13 mouse cellular contexts compared by ENCODE assay signal in the genomic region with DNA sequence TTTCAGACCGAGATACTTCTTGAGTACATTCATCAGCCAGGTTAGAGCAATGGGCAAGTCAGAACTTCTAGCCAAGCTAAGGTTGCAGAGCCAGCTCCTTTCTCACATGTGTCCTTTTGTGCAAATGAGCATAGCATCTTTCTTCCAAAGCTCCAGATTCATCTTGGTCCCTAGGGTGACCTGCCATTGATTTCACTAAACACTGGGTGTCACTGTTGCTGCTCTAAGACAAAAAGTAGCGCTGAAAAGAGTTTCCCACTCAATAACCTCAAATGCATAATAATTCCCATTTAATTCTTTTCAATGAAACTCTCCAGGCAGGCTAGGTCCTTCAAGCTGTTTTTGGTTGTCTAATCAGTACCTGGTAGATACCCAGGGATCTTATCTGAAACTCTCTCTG.
DNase-seq lines count a peak whose midpoint lies in the region; ATAC-seq and TF ChIP-seq lines count a peak whose summit lies in the region.
"Had no signal": no experiment of that assay in that cellular context is flagged by ENCODE, and none has a peak within 500 bp of the region (broad histone marks: within the 10 kb centered on the region; RNA-seq: fewer than 3 reads in every experiment).

No protein-coding gene starts in this region.

- ATAC-seq in forebrain, embryonic 14.5 days = no peak
- ATAC-seq in forebrain, embryonic 13.5 days = no peak
- ATAC-seq: liver, postnatal 0 days had no signal

- 0 out of 2 replicates have a peak, but pooled peaks cover 3% of the 10 kb centered on the region for H3K4me1 ChIP-seq in forebrain, embryonic 14.5 days (ENCODE audit: control insufficient read depth, insufficient read depth, low read length)
- H3K4me1 ChIP-seq in forebrain, embryonic 13.5 days = no peaks in the 10 kb centered on the region
- H3K4me1 ChIP-seq in ES-E14 (ENCODE audit: control insufficient read depth in 2 of 2, insufficient read depth in 2 of 2, low read length in 2 of 2, poor library complexity in 1 of 2) = no peaks in the 10 kb centered on the region

- H3K27me3 ChIP-seq in forebrain, embryonic 14.5 days (replicated peaks; ENCODE audit: control insufficient read depth, insufficient read depth, low read length) = no peaks in the 10 kb centered on the region
- no peaks in the 10 kb centered on the region for H3K27me3 ChIP-seq in forebrain, embryonic 13.5 days

- in situ Hi-C loops in ES-E14 (cut with MboI; ENCODE audit: low sequenced_read_pairs in 2 of 2, unreplicated experiment in 2 of 2) = no loop called here

- H3K27ac ChIP-seq in forebrain, embryonic 14.5 days (ENCODE audit: low read depth, low read length) = no peak overlapping the region
- H3K27ac ChIP-seq in forebrain, embryonic 13.5 days = no peak overlapping the region
- H3K27ac ChIP-seq in ES-E14 (ENCODE audit: insufficient read depth, low read depth, low read length, poor library complexity, severe bottlenecking) = no peak overlapping the region

- peak; percentile 58 for DNase-seq in forebrain, embryonic 14.5 days (ENCODE audit: low spot score)
- DNase-seq in layer of hippocampus, adult 11-12 months (ENCODE audit: low spot score) = peak; percentile 27
- DNase-seq in layer of hippocampus, adult 9-11 months = no peak
- no peak for DNase-seq in ES-E14 (ENCODE audit: low read depth, low spot score)
- peak; percentile 40 for DNase-seq in layer of hippocampus, adult 9-10 months (ENCODE audit: low spot score)
- DNase-seq in adrenal gland, postnatal 36 days = no peak
- DNase-seq in kidney, postnatal 14 days = no peak
- DNase-seq: embryo, embryonic 11 days; heart, postnatal 10 days; kidney, adult 8-10 months; liver, postnatal 0 days; thymus, postnatal 25 days had no signal

- H3K9me3 ChIP-seq in forebrain, embryonic 14.5 days (replicated peaks; ENCODE audit: control insufficient read depth, low read length) = no peaks in the 10 kb centered on the region
- no peaks in the 10 kb centered on the region for H3K9me3 ChIP-seq in forebrain, embryonic 13.5 days (replicated peaks)
- no peaks in the 10 kb centered on the region for H3K9me3 ChIP-seq in ES-E14 (ENCODE audit: control insufficient read depth, insufficient read depth, low read depth, low read length)

- no peaks in the 10 kb centered on the region for H3K36me3 ChIP-seq in forebrain, embryonic 14.5 days (ENCODE audit: control insufficient read depth, insufficient read depth, low read length)
- no peaks in the 10 kb centered on the region for H3K36me3 ChIP-seq in forebrain, embryonic 13.5 days (ENCODE audit: poor library complexity, severe bottlenecking)
- H3K36me3 ChIP-seq in ES-E14 (ENCODE audit: control insufficient read depth, insufficient read depth, low read length, poor library complexity, severe bottlenecking) = no peaks in the 10 kb centered on the region

- H3K4me2 ChIP-seq in forebrain, embryonic 14.5 days (ENCODE audit: low read length) = no peak overlapping the region
- H3K4me2 ChIP-seq in forebrain, embryonic 13.5 days = no peak overlapping the region

- H3K4me3 ChIP-seq in forebrain, embryonic 14.5 days (ENCODE audit: low read depth, low read length) = no peak overlapping the region
- no peak overlapping the region for H3K4me3 ChIP-seq in forebrain, embryonic 13.5 days
- no peak overlapping the region for H3K4me3 ChIP-seq in ES-E14 (ENCODE audit: insufficient read depth in 1 of 2, low read depth in 1 of 2, low read length in 2 of 2, poor library complexity in 1 of 2, severe bottlenecking in 1 of 2)

- no peak overlapping the region for H3K9ac ChIP-seq in forebrain, embryonic 14.5 days (ENCODE audit: low read length)
- no peak overlapping the region for H3K9ac ChIP-seq in forebrain, embryonic 13.5 days
- H3K9ac ChIP-seq in ES-E14 (ENCODE audit: insufficient read depth, low read depth, low read length, poor library complexity, severe bottlenecking) = no peak overlapping the region
- H3K9ac ChIP-seq: liver, postnatal 0 days had no signal

- 47% methylated on average over 2 of the region's 2 CpGs for WGBS in forebrain, embryonic 14.5 days
- 60% methylated on average over 2 of the region's 2 CpGs for WGBS in forebrain, embryonic 13.5 days

TF ChIP-seq in ES-E14, 5 proteins besides CTCF, POLR2A, EP300 and RAD21:
- peak; percentile 32; the same call in 1 of the 2 replicates for TF ChIP-seq ZC3H11A (IDR thresholded peaks at IDR 0.05; ENCODE audit: borderline replicate concordance, low read depth, low read length)
- TF ChIP-seq ZNF384 (IDR thresholded peaks at IDR 0.05; ENCODE audit: low read depth, low read length) = no peak

Comparison
In these comparisons a context has a peak if more than half of its experiments do, and no peak if none do; other contexts are left out.
1. DNase-seq: peak in forebrain, embryonic 14.5 days (single experiment), layer of hippocampus, adult 11-12 months (single experiment) and layer of hippocampus, adult 9-10 months (single experiment); none in layer of hippocampus, adult 9-11 months (single experiment), ES-E14 (single experiment), adrenal gland, postnatal 36 days (0 of 2) and kidney, postnatal 14 days (single experiment).